Mouse (Mus musculus) ES-E14 (cell line): ENCODE measurements around the gene Nav2. TPM values are rescaled to one million over a fixed set of nuclear protein-coding genes. Genes with fewer than 3 reads are reported as not detected.

Experiments used
- DNase-seq: peaks from one replicate; pipeline ENCODE4 v3.0.0-alpha.2; 2013; ENCODE audit warnings: low read depth, low spot score
- H3K27ac ChIP-seq: 2 replicates; pipeline ENCODE4 v1.5.1; 2012; ENCODE audit warnings: low read depth, mild to moderate bottlenecking, low read length, moderate library complexity, mixed read lengths; ENCODE audit not compliant: poor library complexity, insufficient read depth, severe bottlenecking
- H3K36me3 ChIP-seq: 2 replicates; pipeline ENCODE4 v1.6.1; 2012; ENCODE audit warnings: mild to moderate bottlenecking, low read length, moderate library complexity, mixed read lengths; ENCODE audit not compliant: control insufficient read depth, poor library complexity, insufficient read depth, severe bottlenecking
- H3K4me1 ChIP-seq, 2 experiments: fragments of 150-350 bp in 1 of 2; sonication (generic) in 1 of 2; 2 replicates each; pipeline ENCODE4 v1.6.1; 2012; ENCODE audit warnings: low read length in 2 of 2, mild to moderate bottlenecking in 1 of 2, mixed read lengths in 1 of 2; ENCODE audit not compliant: control insufficient read depth in 2 of 2, insufficient read depth in 2 of 2, poor library complexity in 1 of 2
- H3K4me3 ChIP-seq, 2 experiments: fragments of 150-350 bp in 1 of 2; sonication (generic) in 1 of 2; 2 replicates each; pipeline ENCODE4 v1.5.1; 2012; ENCODE audit warnings: low read length in 2 of 2, low read depth in 1 of 2, mild to moderate bottlenecking in 1 of 2, mixed read lengths in 1 of 2; ENCODE audit not compliant: insufficient read depth in 1 of 2, poor library complexity in 1 of 2, severe bottlenecking in 1 of 2
- H3K9ac ChIP-seq: 2 replicates; pipeline ENCODE4 v1.6.1; 2012; ENCODE audit warnings: low read depth, mild to moderate bottlenecking, low read length, mixed read lengths; ENCODE audit not compliant: poor library complexity, insufficient read depth, severe bottlenecking
- H3K9me3 ChIP-seq: fragments of 150-350 bp; sonication (generic); 2 replicates; pipeline ENCODE4 v1.6.1; 2012; ENCODE audit warnings: low read depth, mild to moderate bottlenecking, low read length; ENCODE audit not compliant: control insufficient read depth, insufficient read depth
- CHD2 ChIP-seq: IDR thresholded peaks from 2 replicates; pipeline ENCODE4 v1.6.1; 2014; ENCODE audit warnings: mild to moderate bottlenecking, low read depth, low read length, inconsistent platforms
- HCFC1 ChIP-seq: IDR thresholded peaks from 2 replicates; pipeline ENCODE4 v1.6.1; 2012; ENCODE audit warnings: low read length, inconsistent platforms, borderline replicate concordance; ENCODE audit not compliant: insufficient read depth
- MAFK ChIP-seq: IDR thresholded peaks from 2 replicates; pipeline ENCODE4 v1.6.1; 2014; ENCODE audit warnings: mild to moderate bottlenecking, low read depth, low read length, inconsistent platforms; ENCODE audit not compliant: insufficient read depth
- ZC3H11A ChIP-seq: IDR thresholded peaks from 2 replicates; pipeline ENCODE4 v1.6.1; 2012; ENCODE audit warnings: low read depth, mild to moderate bottlenecking, inconsistent platforms, low read length, borderline replicate concordance
- ZNF384 ChIP-seq: IDR thresholded peaks from 2 replicates; pipeline ENCODE4 v1.6.1; 2012; ENCODE audit warnings: low read depth, low read length, inconsistent platforms
- in situ Hi-C, 2 experiments: fragments of 600-800 bp; cut with MboI; formaldehyde crosslinking; loops; one replicate each; pipeline ENCODE4 v1.15.1; 2025; ENCODE audit warnings: low sequenced_read_pairs in 2 of 2, inconsistent platforms in 1 of 2; ENCODE audit not compliant: unreplicated experiment in 2 of 2
- total RNA-seq: library from RNA; depleted of rRNA; stranded (reverse); fragments of 300-350 nt; gene quantifications from 2 replicates; pipeline ENCODE4 v1.2.3, GENCODE M21; 2012

The Nav2 gene
- total RNA-seq, 1 experiment, result 18.2 TPM

DNA sequence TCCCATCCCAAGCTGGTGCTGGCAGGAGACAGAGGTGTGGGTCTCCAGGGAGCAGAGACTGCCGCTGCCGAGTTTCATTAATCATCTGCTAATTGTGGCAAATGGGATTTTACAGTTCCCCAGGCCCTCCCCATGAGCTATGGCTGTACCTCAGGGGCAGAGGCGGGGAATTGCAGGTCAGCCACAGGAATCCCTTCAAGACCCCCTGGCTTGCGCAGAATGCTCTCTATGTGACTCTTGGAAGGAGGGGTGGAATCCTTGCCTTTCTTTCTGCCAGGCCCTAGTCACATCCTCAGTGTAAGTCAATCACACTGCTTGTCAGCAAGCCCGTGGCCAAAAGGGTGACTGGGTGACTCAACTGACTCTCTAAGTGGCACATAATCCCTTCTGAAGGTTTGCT, 182.9 kb downstream of the Nav2 start:
- in situ Hi-C loops, result no loop called here

DNA sequence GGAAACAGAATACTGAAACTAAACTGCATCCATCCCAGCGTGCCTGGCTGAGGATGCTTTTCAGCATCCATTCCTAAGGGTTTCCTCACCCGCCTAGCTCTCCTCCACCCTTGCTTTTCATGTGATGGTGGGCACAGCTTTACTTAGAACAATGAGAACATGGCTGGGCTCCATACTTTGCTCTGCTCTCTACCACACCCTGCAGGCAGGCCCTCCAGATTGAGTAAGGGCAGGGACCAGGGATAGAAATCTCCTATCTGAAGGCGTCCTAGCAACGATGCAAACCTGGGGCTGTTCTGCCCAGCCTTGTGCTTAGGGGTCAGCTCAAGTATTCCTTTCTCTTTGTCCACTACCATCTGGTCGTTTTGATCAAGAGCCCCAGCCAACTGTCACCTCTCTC, 183.4 kb downstream of the Nav2 start:
- in situ Hi-C loops, result no loop called here
- no peak overlapping the region for H3K9ac ChIP-seq
- H3K4me3 ChIP-seq, result no peak overlapping the region
- no peaks in the 10 kb centered on the region for H3K36me3 ChIP-seq
- no peak for DNase-seq
- H3K9me3 ChIP-seq, result no peaks in the 10 kb centered on the region
- TF ChIP-seq ZC3H11A (no peak), HCFC1 (no peak), ZNF384 (no peak), MAFK (no peak), CHD2 (no peak)
- no peak overlapping the region for H3K27ac ChIP-seq
- H3K4me1 ChIP-seq, result no peaks in the 10 kb centered on the region

More for the DNA sequence above, 182.9 kb downstream of the Nav2 start:
- Histone ChIP-seq H3K9ac (no peak overlapping the region), H3K4me3 (no peak overlapping the region), H3K4me1 (no peaks in the 10 kb centered on the region), H3K27ac (no peak overlapping the region), H3K36me3 (no peaks in the 10 kb centered on the region), H3K9me3 (no peaks in the 10 kb centered on the region)
- TF ChIP-seq CHD2 (no peak), HCFC1 (no peak), ZNF384 (no peak), MAFK (no peak), ZC3H11A (no peak)
- DNase-seq, result no peak

DNA sequence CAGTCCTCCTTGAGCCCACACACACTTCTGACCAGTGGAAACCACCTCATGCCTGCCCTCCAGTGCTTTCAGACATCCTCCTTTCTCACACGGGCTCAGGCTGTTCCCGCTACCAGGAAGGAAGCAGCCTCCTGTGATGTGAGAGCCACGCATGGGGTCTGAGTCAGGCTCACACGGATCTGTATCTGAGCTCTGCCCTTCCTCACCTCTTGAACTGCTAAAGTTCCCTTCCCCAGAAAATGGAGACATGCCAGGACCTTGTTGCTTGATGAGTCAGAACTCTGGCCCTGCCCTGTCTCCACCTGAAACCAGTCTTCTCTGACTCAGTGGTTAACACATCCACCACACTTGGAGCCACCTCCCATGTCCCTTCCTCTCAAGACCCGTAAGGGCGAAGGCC, 185.1 kb downstream of the Nav2 start:
- Histone ChIP-seq H3K4me1 (no peaks in the 10 kb centered on the region), H3K9ac (no peak overlapping the region), H3K9me3 (no peaks in the 10 kb centered on the region), H3K36me3 (no peaks in the 10 kb centered on the region), H3K4me3 (no peak overlapping the region), H3K27ac (no peak overlapping the region)
- DNase-seq, result no peak
- no peak for TF ChIP-seq ZC3H11A
- no peak for TF ChIP-seq CHD2
- no peak for TF ChIP-seq HCFC1
- no peak for TF ChIP-seq ZNF384
- no peak for TF ChIP-seq MAFK
- in situ Hi-C loops, result no loop called here

DNA sequence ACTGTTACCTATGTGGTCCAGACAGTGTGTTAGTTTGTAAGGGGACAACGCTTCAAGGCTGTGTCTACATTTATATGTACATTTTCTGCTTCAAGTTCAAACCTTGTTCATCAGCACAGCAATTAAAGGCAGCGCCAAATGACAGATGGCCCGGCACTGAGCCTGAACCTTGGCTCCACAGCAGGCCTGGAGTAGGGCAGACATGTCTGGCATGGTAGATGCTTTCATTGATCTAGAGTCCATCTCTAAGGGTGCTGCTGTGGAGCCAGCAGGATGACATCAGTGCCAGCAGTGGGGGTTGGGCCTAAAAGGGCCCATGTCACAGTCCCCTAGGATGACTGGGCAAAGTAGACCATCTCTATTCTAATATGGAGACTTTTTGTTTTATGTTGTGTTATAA, 186.0 kb downstream of the Nav2 start:
- in situ Hi-C loops, result no loop called here
- no peak overlapping the region for H3K4me3 ChIP-seq
- no peak overlapping the region for H3K27ac ChIP-seq
- no peaks in the 10 kb centered on the region for H3K4me1 ChIP-seq
- DNase-seq, result no peak
- no peak overlapping the region for H3K9ac ChIP-seq
- no peaks in the 10 kb centered on the region for H3K36me3 ChIP-seq
- no peaks in the 10 kb centered on the region for H3K9me3 ChIP-seq
- TF ChIP-seq CHD2, result no peak
- no peak for TF ChIP-seq MAFK
- TF ChIP-seq HCFC1, result no peak
- no peak for TF ChIP-seq ZNF384
- no peak for TF ChIP-seq ZC3H11A

DNA sequence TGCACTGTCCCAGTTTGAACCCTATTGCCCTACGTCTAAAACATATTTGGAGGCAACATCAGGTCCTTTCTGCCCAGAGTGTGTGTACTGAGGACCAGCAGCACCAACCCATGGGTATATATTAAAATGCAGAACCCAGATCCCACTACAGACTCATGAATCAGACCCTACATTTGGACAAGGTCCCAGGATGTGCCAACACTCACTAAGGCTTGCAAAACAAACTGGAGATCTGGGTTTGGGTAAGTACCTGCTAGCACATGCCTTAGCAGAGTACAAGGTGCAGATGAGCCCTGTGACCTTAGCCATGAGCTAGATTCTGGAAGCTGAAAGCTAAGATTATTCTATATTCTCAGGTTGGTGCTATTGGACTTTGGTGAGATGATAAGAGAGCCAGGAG, 192.8 kb downstream of the Nav2 start:
- no peak for TF ChIP-seq CHD2
- TF ChIP-seq HCFC1, result no peak
- no peak for TF ChIP-seq ZNF384
- TF ChIP-seq MAFK, result no peak
- TF ChIP-seq ZC3H11A, result no peak
- Histone ChIP-seq H3K9ac (no peak overlapping the region), H3K4me3 (no peak overlapping the region), H3K4me1 (no peaks in the 10 kb centered on the region), H3K27ac (no peak overlapping the region), H3K9me3 (no peaks in the 10 kb centered on the region), H3K36me3 (no peaks in the 10 kb centered on the region)
- DNase-seq, result no peak
- in situ Hi-C loops, result no loop called here
